Mouse (Mus musculus) cerebellum, adult 2 months (tissue): ENCODE data around the gene Ecd.

Source experiments
- CTCF ChIP-seq: fragments of 200-500 bp; IDR thresholded peaks from 2 replicates; pipeline ENCODE4 v1.5.1; 2011; ENCODE audit warnings: low read depth, mild to moderate bottlenecking, control low read depth, low read length, moderate library complexity, borderline replicate concordance; ENCODE audit not compliant: insufficient read depth
- POLR2A ChIP-seq: fragments of 200-500 bp; IDR thresholded peaks from 2 replicates; pipeline ENCODE4 v1.6.1; 2011; ENCODE audit warnings: low read length, control low read depth, borderline replicate concordance; ENCODE audit not compliant: insufficient read depth

GRCm38 (mm10) chr14:20377112-20377521, 29.2 kb upstream of the Ecd start:
- TF ChIP-seq CTCF: no peak
- TF ChIP-seq POLR2A: no peak
